Mouse (Mus musculus) midbrain, embryonic 12.5 days (tissue): ENCODE data around the gene Faim. TPM values are rescaled to one million over a fixed set of nuclear protein-coding genes. Genes with fewer than 3 reads are reported as not detected.

Experiments used
- ATAC-seq: fragments of 200-750 bp; cut with Nextera tagmentation; 2 replicates; pipeline ENCODE4 v1.8.0; 2017; ENCODE audit warnings: low read depth, moderate TSS enrichment, moderate library complexity; ENCODE audit not compliant: low FRiP score
- H3K27ac ChIP-seq: fragments of 300-500 bp; sonication (generic); replicated peaks from 2 replicates; pipeline ENCODE4 v1.5.1; 2016; ENCODE audit warnings: mild to moderate bottlenecking
- H3K27me3 ChIP-seq: fragments of 300-500 bp; sonication (generic); 2 replicates; pipeline ENCODE4 v1.6.1; 2016; ENCODE audit warnings: mild to moderate bottlenecking
- H3K36me3 ChIP-seq: fragments of 300-500 bp; sonication (generic); 2 replicates; pipeline ENCODE4 v1.6.1; 2016
- H3K4me1 ChIP-seq: fragments of 300-500 bp; sonication (generic); 2 replicates; pipeline ENCODE4 v1.6.1; 2016
- H3K4me2 ChIP-seq: fragments of 300-500 bp; sonication (generic); replicated peaks from 2 replicates; pipeline ENCODE4 v1.6.1; 2016; ENCODE audit warnings: mild to moderate bottlenecking, moderate library complexity
- H3K4me3 ChIP-seq: fragments of 300-500 bp; sonication (generic); 2 replicates; pipeline ENCODE4 v1.5.1; 2016; ENCODE audit warnings: mild to moderate bottlenecking
- H3K9ac ChIP-seq: fragments of 300-500 bp; sonication (generic); replicated peaks from 2 replicates; pipeline ENCODE4 v1.6.1; 2016; ENCODE audit warnings: mild to moderate bottlenecking, moderate library complexity
- H3K9me3 ChIP-seq: fragments of 300-500 bp; sonication (generic); 2 replicates; pipeline ENCODE4 v1.6.1; 2016; ENCODE audit warnings: mild to moderate bottlenecking
- WGBS: fragments of 180-500 bp; shearing (Covaris S2); methylation state at CpG from one replicate; pipeline ENCODE4 v1.1.7; 2016; 5-methylcytosine and 5-hydroxymethylcytosine counted together
- polyA plus RNA-seq: library from polyadenylated mRNA; unstranded; fragments of >200 nt; fragmentation: Nextera tagmentation; extraction: Ambion mirVana; gene quantifications from 2 replicates; pipeline ENCODE4 v1.2.1, GENCODE M21; 2016

The Faim gene
- polyA plus RNA-seq, 1 experiment from 2014 or later = 84.9 TPM

- peaks cover 48% of the 10 kb centered on the region for H3K27me3 ChIP-seq
These were observed 6.4 kb upstream of the Faim start for GRCm38 (mm10) chr9:98979431-98980416.

GRCm38 (mm10) chr9:98986476-98987096 is 413 bp downstream of the Faim start:
- peak; percentile 66; the same call in 1 of the 2 replicates for ATAC-seq
- Histone ChIP-seq H3K4me3 (peak overlapping the region; percentile 87), H3K27me3 (peaks cover 11% of the 10 kb centered on the region), H3K4me1 (peaks cover 7% of the 10 kb centered on the region), H3K27ac (peak overlapping the region; percentile 73), H3K36me3 (no peaks in the 10 kb centered on the region), H3K9ac (peak overlapping the region; percentile 77), H3K4me2 (peak overlapping the region; percentile 92), H3K9me3 (no peaks in the 10 kb centered on the region)
- 0% methylated on average over 50 of the region's 50 CpGs for WGBS

More at GRCm38 (mm10) chr9:98979431-98980416, 6.4 kb upstream of the Faim start:
- Histone ChIP-seq H3K4me2 (peak overlapping the region; percentile 56), H3K4me3 (peak overlapping the region; percentile 37), H3K9me3 (no peaks in the 10 kb centered on the region), H3K27ac (no peak overlapping the region), H3K9ac (peak overlapping the region; percentile 46; the same call in 1 of the 2 replicates), H3K4me1 (0 out of 2 replicates have a peak, but pooled peaks cover 3% of the 10 kb centered on the region), H3K36me3 (no peaks in the 10 kb centered on the region)
- 7% methylated on average over 29 of the region's 29 CpGs for WGBS
- ATAC-seq = peak; percentile 68

- Histone ChIP-seq H3K4me3 (peak overlapping the region; percentile 87), H3K9ac (peak overlapping the region; percentile 77), H3K27ac (no peak overlapping the region), H3K4me1 (peaks cover 7% of the 10 kb centered on the region), H3K27me3 (peaks cover 11% of the 10 kb centered on the region), H3K9me3 (no peaks in the 10 kb centered on the region), H3K36me3 (no peaks in the 10 kb centered on the region), H3K4me2 (peak overlapping the region; percentile 92)
- WGBS = 57% methylated on average over 9 of the region's 9 CpGs
- ATAC-seq = no peak
These were observed 958 bp downstream of the Faim start for GRCm38 (mm10) chr9:98987131-98987530.

GRCm38 (mm10) chr9:98994103-98994502 is 7.9 kb downstream of the Faim start:
- no peak overlapping the region for H3K27ac ChIP-seq
- no peak for ATAC-seq
- no peak overlapping the region for H3K4me2 ChIP-seq
- H3K9me3 ChIP-seq = no peaks in the 10 kb centered on the region
- WGBS = 80% methylated on average over 4 of the region's 4 CpGs
- H3K9ac ChIP-seq = no peak overlapping the region
- no peaks in the 10 kb centered on the region for H3K27me3 ChIP-seq
- no peak overlapping the region for H3K4me3 ChIP-seq
- H3K36me3 ChIP-seq = peaks cover 24% of the 10 kb centered on the region
- no peaks in the 10 kb centered on the region for H3K4me1 ChIP-seq

- Histone ChIP-seq H3K36me3 (peaks cover 42% of the 10 kb centered on the region), H3K27ac (no peak overlapping the region), H3K4me2 (no peak overlapping the region), H3K9me3 (no peaks in the 10 kb centered on the region), H3K4me1 (no peaks in the 10 kb centered on the region), H3K9ac (no peak overlapping the region), H3K4me3 (no peak overlapping the region), H3K27me3 (no peaks in the 10 kb centered on the region)
- WGBS = 86% methylated on average over 9 of the region's 9 CpGs
- ATAC-seq = no peak
These were observed 13.7 kb downstream of the Faim start for GRCm38 (mm10) chr9:98999881-99000339.

- no peak overlapping the region for H3K27ac ChIP-seq
- no peaks in the 10 kb centered on the region for H3K27me3 ChIP-seq
- H3K9ac ChIP-seq = no peak overlapping the region
- peaks cover 55% of the 10 kb centered on the region for H3K36me3 ChIP-seq
- no peaks in the 10 kb centered on the region for H3K4me1 ChIP-seq
- whole genome bisulfite sequencing = 84% methylated on average over 6 of the region's 6 CpGs
- ATAC-seq = no peak
- no peaks in the 10 kb centered on the region for H3K9me3 ChIP-seq
- no peak overlapping the region for H3K4me2 ChIP-seq
- no peak overlapping the region for H3K4me3 ChIP-seq
These were observed 15.2 kb downstream of the Faim start for GRCm38 (mm10) chr9:99001326-99001725.

GRCm38 (mm10) chr9:99009069-99009897 is 23.1 kb downstream of the Faim start:
- H3K4me3 ChIP-seq = no peak overlapping the region
- ATAC-seq = no peak
- no peak overlapping the region for H3K4me2 ChIP-seq
- H3K9me3 ChIP-seq = no peaks in the 10 kb centered on the region
- H3K36me3 ChIP-seq = peaks cover 14% of the 10 kb centered on the region
- 82% methylated on average over 12 of the region's 12 CpGs for WGBS
- H3K27ac ChIP-seq = no peak overlapping the region
- no peak overlapping the region for H3K9ac ChIP-seq
- H3K4me1 ChIP-seq = no peaks in the 10 kb centered on the region
- H3K27me3 ChIP-seq = no peaks in the 10 kb centered on the region

- Histone ChIP-seq H3K4me3 (no peak overlapping the region), H3K4me1 (no peaks in the 10 kb centered on the region), H3K36me3 (peaks cover 14% of the 10 kb centered on the region), H3K9ac (no peak overlapping the region), H3K4me2 (no peak overlapping the region), H3K9me3 (no peaks in the 10 kb centered on the region), H3K27me3 (no peaks in the 10 kb centered on the region), H3K27ac (no peak overlapping the region)
- ATAC-seq = no peak
- WGBS = 100% methylated on average over 3 of the region's 3 CpGs
These were observed 23.7 kb downstream of the Faim start for GRCm38 (mm10) chr9:99009898-99010199.

- H3K4me2 ChIP-seq = no peak overlapping the region
- no peak overlapping the region for H3K4me3 ChIP-seq
- 73% methylated on average over 3 of the region's 3 CpGs for WGBS
- no peak overlapping the region for H3K27ac ChIP-seq
- no peaks in the 10 kb centered on the region for H3K4me1 ChIP-seq
- ATAC-seq = no peak
- no peaks in the 10 kb centered on the region for H3K27me3 ChIP-seq
- no peaks in the 10 kb centered on the region for H3K36me3 ChIP-seq
- no peak overlapping the region for H3K9ac ChIP-seq
- no peaks in the 10 kb centered on the region for H3K9me3 ChIP-seq
These were observed 30.1 kb downstream of the Faim start for GRCm38 (mm10) chr9:99016301-99016700.

- Histone ChIP-seq H3K4me3 (no peak overlapping the region), H3K36me3 (no peaks in the 10 kb centered on the region), H3K9me3 (no peaks in the 10 kb centered on the region), H3K4me2 (no peak overlapping the region), H3K9ac (no peak overlapping the region), H3K27me3 (no peaks in the 10 kb centered on the region), H3K27ac (no peak overlapping the region), H3K4me1 (no peaks in the 10 kb centered on the region)
- no peak for ATAC-seq
- WGBS = 88% methylated on average over 3 of the region's 3 CpGs
These were observed 30.6 kb downstream of the Faim start for GRCm38 (mm10) chr9:99016759-99017158.

GRCm38 (mm10) chr9:99017679-99018078 is 31.5 kb downstream of the Faim start:
- Histone ChIP-seq H3K4me2 (no peak overlapping the region), H3K4me1 (no peaks in the 10 kb centered on the region), H3K36me3 (no peaks in the 10 kb centered on the region), H3K27me3 (no peaks in the 10 kb centered on the region), H3K9ac (no peak overlapping the region), H3K9me3 (no peaks in the 10 kb centered on the region), H3K4me3 (no peak overlapping the region), H3K27ac (no peak overlapping the region)
- WGBS = 83% methylated on average over 6 of the region's 6 CpGs
- no peak for ATAC-seq
